Comparison of ENCODE assay signal across 8 mouse cellular contexts in genomic region chr6:86669240-86669727, GRCm38 (mm10). TPM values are rescaled to one million over a fixed set of nuclear protein-coding genes. Genes with fewer than 3 reads are reported as not detected.
DNase-seq lines count a peak whose midpoint lies in the region; ATAC-seq and TF ChIP-seq lines count a peak whose summit lies in the region.

No protein-coding gene starts in this region.

- peak; percentile 97 for ATAC-seq in G1E (ENCODE audit: extremely low read depth, insufficient number of reproducible peaks, low FRiP score, poor library complexity, severe bottlenecking)
- peak; percentile 99 for ATAC-seq in forebrain, embryonic 16.5 days
- ATAC-seq in lung, embryonic 14.5 days (ENCODE audit: insufficient read depth) = peak; percentile 100

- WGBS in forebrain, embryonic 16.5 days = 0% methylated on average over 35 of the region's 37 CpGs
- 2% methylated on average over 37 of the region's 37 CpGs for WGBS in lung, embryonic 14.5 days
- 2% methylated on average over 37 of the region's 37 CpGs for WGBS in olfactory bulb, adult 2 months
- WGBS in thymus, adult 2 months = 2% methylated on average over 36 of the region's 37 CpGs

- H3K9me3 ChIP-seq in G1E (replicated peaks) = no peaks in the 10 kb centered on the region
- no peaks in the 10 kb centered on the region for H3K9me3 ChIP-seq in forebrain, embryonic 16.5 days (ENCODE audit: control insufficient read depth, low read length)
- no peaks in the 10 kb centered on the region for H3K9me3 ChIP-seq in lung, embryonic 14.5 days (ENCODE audit: low read depth, low read length)

- no peaks in the 10 kb centered on the region for H3K27me3 ChIP-seq in G1E (ENCODE audit: insufficient read depth, low read length)
- no peaks in the 10 kb centered on the region for H3K27me3 ChIP-seq in forebrain, embryonic 16.5 days (replicated peaks; ENCODE audit: control insufficient read depth, insufficient read depth, low read length)
- H3K27me3 ChIP-seq in lung, embryonic 14.5 days (ENCODE audit: insufficient read depth, low read length) = no peaks in the 10 kb centered on the region
- H3K27me3 ChIP-seq in thymus, adult 2 months (ENCODE audit: control insufficient read depth, insufficient read depth, low read length) = no peaks in the 10 kb centered on the region

- H3K27ac ChIP-seq in forebrain, embryonic 16.5 days (ENCODE audit: low read length) = peak overlapping the region; percentile 48; the same call in 1 of the 2 replicates
- H3K27ac ChIP-seq in layer of hippocampus, adult 2 months = peak overlapping the region; percentile 87
- H3K27ac ChIP-seq in lung, embryonic 14.5 days (ENCODE audit: low read depth) = peak overlapping the region; percentile 33; the same call in 1 of the 2 replicates
- peak overlapping the region; percentile 68 for H3K27ac ChIP-seq in olfactory bulb, adult 2 months (ENCODE audit: insufficient read depth, low read depth, low read length)
- peak overlapping the region; percentile 47; the same call in 1 of the 2 replicates for H3K27ac ChIP-seq in thymus, adult 2 months (ENCODE audit: control insufficient read depth, insufficient read depth, low read length)

- TF ChIP-seq CTCF in G1E (IDR thresholded peaks at IDR 0.05; ENCODE audit: low read depth, low read length) = no peak
- TF ChIP-seq CTCF in layer of hippocampus, adult 2 months (conservative IDR thresholded peaks at IDR 0.05) = no peak
- TF ChIP-seq CTCF in lung, embryonic 14.5 days (IDR thresholded peaks at IDR 0.05; ENCODE audit: low read depth) = no peak
- TF ChIP-seq CTCF in olfactory bulb, adult 2 months (IDR thresholded peaks at IDR 0.05; ENCODE audit: insufficient read depth, low read depth, low read length) = no peak
- peak; percentile 33; the same call in 1 of the 2 replicates for TF ChIP-seq CTCF in thymus, adult 2 months (IDR thresholded peaks at IDR 0.05; ENCODE audit: borderline replicate concordance, control insufficient read depth, extremely low read depth, insufficient read depth, low read length, poor library complexity)

- peak overlapping the region; percentile 44 for H3K9ac ChIP-seq in forebrain, embryonic 16.5 days (replicated peaks; ENCODE audit: low read depth, low read length)
- H3K9ac ChIP-seq in lung, embryonic 14.5 days = peak overlapping the region; percentile 53

- H3K4me3 ChIP-seq in G1E (ENCODE audit: low read depth, low read length) = peak overlapping the region; percentile 86
- H3K4me3 ChIP-seq in forebrain, embryonic 16.5 days (replicated peaks; ENCODE audit: low read length) = peak overlapping the region; percentile 83
- peak overlapping the region; percentile 63 for H3K4me3 ChIP-seq in layer of hippocampus, adult 2 months
- H3K4me3 ChIP-seq in lung, embryonic 14.5 days (ENCODE audit: low read depth, low read length) = peak overlapping the region; percentile 91
- H3K4me3 ChIP-seq in olfactory bulb, adult 2 months (ENCODE audit: insufficient read depth, low read depth, low read length) = peak overlapping the region; percentile 59
- peak overlapping the region; percentile 57 for H3K4me3 ChIP-seq in thymus, adult 2 months (ENCODE audit: control insufficient read depth, insufficient read depth, low read length)

- intact Hi-C loops in heart, postnatal 36 days (cut with DNase I) = loop anchor here (2.0 kb wide), 1 partner anchor 198 kb away; no protein-coding TSS in a partner anchor

- peaks cover 53% of the 10 kb centered on the region for H3K4me1 ChIP-seq in G1E (ENCODE audit: insufficient read depth, low read depth, low read length)
- H3K4me1 ChIP-seq in forebrain, embryonic 16.5 days (replicated peaks; ENCODE audit: control insufficient read depth, insufficient read depth, low read length) = peaks cover 25% of the 10 kb centered on the region
- no peaks in the 10 kb centered on the region for H3K4me1 ChIP-seq in lung, embryonic 14.5 days (ENCODE audit: insufficient read depth)
- H3K4me1 ChIP-seq in olfactory bulb, adult 2 months (ENCODE audit: control insufficient read depth, insufficient read depth, low read length) = peaks cover 7% of the 10 kb centered on the region
- H3K4me1 ChIP-seq in thymus, adult 2 months (replicated peaks; ENCODE audit: control insufficient read depth, insufficient read depth, low read length) = peaks cover 6% of the 10 kb centered on the region; the same call in 1 of the 2 replicates

- H3K4me2 ChIP-seq in forebrain, embryonic 16.5 days (ENCODE audit: low read length) = peak overlapping the region; percentile 67
- peak overlapping the region; percentile 77 for H3K4me2 ChIP-seq in lung, embryonic 14.5 days

- DNase-seq in G1E (ENCODE audit: low spot score) = peak; percentile 100
- peak; percentile 100 for DNase-seq in cerebellum, adult 18-20 months
- DNase-seq in heart, postnatal 36 days = peak; percentile 98 to 99
- peak; percentile 100 for DNase-seq in layer of hippocampus, adult 2 months (ENCODE audit: low spot score in 2 of 2)
- peak; percentile 100 for DNase-seq in lung, embryonic 14.5 days
- peak; percentile 100 for DNase-seq in thymus, adult 2 months

- no peak for TF ChIP-seq POLR2A in olfactory bulb, adult 2 months (IDR thresholded peaks at IDR 0.05; ENCODE audit: insufficient read depth, low read depth, low read length)
- TF ChIP-seq POLR2A in thymus, adult 2 months (IDR thresholded peaks at IDR 0.05; ENCODE audit: control insufficient read depth, extremely low read depth, insufficient read depth, low read length, poor library complexity) = peak; percentile 47

- peaks cover 58% of the 10 kb centered on the region for H3K36me3 ChIP-seq in G1E (replicated peaks)
- peaks cover 11% of the 10 kb centered on the region for H3K36me3 ChIP-seq in forebrain, embryonic 16.5 days (ENCODE audit: control insufficient read depth, insufficient read depth)
- peaks cover 27% of the 10 kb centered on the region for H3K36me3 ChIP-seq in lung, embryonic 14.5 days (ENCODE audit: insufficient read depth)
- peaks cover 12% of the 10 kb centered on the region; the same call in 1 of the 2 replicates for H3K36me3 ChIP-seq in thymus, adult 2 months (ENCODE audit: control insufficient read depth, insufficient read depth, low read length)

RNA-seq across cellular contexts. Expression of gene Mxd1, which starts 0.3 kb away (rescaled TPM):
- total RNA-seq in G1E (2014; fragmentation: Nextera tagmentation) = 47.4 and 72.4 TPM in 2 replicates
- total RNA-seq in G1E (2017) = 104 and 116 TPM in 2 replicates
- polyA plus RNA-seq in G1E (2012) = 4.8 and 6.6 TPM in 2 replicates
- 21.6 and 23.2 TPM in 2 replicates for polyA plus RNA-seq in forebrain, embryonic 16.5 days (2015; fragmentation: Nextera tagmentation; extraction: Ambion mirVana)
- total RNA-seq in heart, postnatal 36 days (2021) = 1 to 10 TPM; 8.8 to 9.5 TPM
- total RNA-seq in layer of hippocampus, adult 2 months (2021) = 10 to 100 TPM; 17.9 to 20.7 TPM
- polyA plus RNA-seq in lung, embryonic 14.5 days (2014; fragmentation: Nextera tagmentation; extraction: Ambion mirVana) = 11.2 and 11.3 TPM in 2 replicates
- not detected in 2 replicates for polyA plus RNA-seq in olfactory bulb, adult 2 months (2012; ENCODE audit: insufficient read depth, insufficient read length, low replicate concordance, missing spikeins)
- polyA plus RNA-seq in thymus, adult 2 months (2012; rRNA removed) = 28.6 and 31.0 TPM in 2 replicates

RNA-seq across cellular contexts. Expression of gene Snrnp27, which starts 15.0 kb away (rescaled TPM):
- total RNA-seq in G1E (2014; fragmentation: Nextera tagmentation) = 87.0 and 90.8 TPM in 2 replicates
- total RNA-seq in G1E (2017) = 84.4 and 85.9 TPM in 2 replicates
- polyA plus RNA-seq in G1E (2012) = 167 and 193 TPM in 2 replicates
- polyA plus RNA-seq in forebrain, embryonic 16.5 days (2015; fragmentation: Nextera tagmentation; extraction: Ambion mirVana) = 103 and 106 TPM in 2 replicates
- 10 to 100 TPM; 43.2 to 47.2 TPM for total RNA-seq in heart, postnatal 36 days (2021)
- total RNA-seq in layer of hippocampus, adult 2 months (2021) = 10 to 100 TPM; 60.6 to 60.8 TPM
- 108 and 112 TPM in 2 replicates for polyA plus RNA-seq in lung, embryonic 14.5 days (2014; fragmentation: Nextera tagmentation; extraction: Ambion mirVana)
- not detected in 2 replicates for polyA plus RNA-seq in olfactory bulb, adult 2 months (2012; ENCODE audit: insufficient read depth, insufficient read length, low replicate concordance, missing spikeins)
- 14.0 and 14.5 TPM in 2 replicates for polyA plus RNA-seq in thymus, adult 2 months (2012; rRNA removed)

RNA-seq across cellular contexts. Expression of gene Asprv1, which starts 41.3 kb away (rescaled TPM):
- total RNA-seq in G1E (2014; fragmentation: Nextera tagmentation) = not detected in 2 replicates
- total RNA-seq in G1E (2017) = 0.23 and 0.33 TPM in 2 replicates
- polyA plus RNA-seq in G1E (2012) = not detected in 2 replicates
- 0.92 and 1.6 TPM in 2 replicates for polyA plus RNA-seq in forebrain, embryonic 16.5 days (2015; fragmentation: Nextera tagmentation; extraction: Ambion mirVana)
- not detected for total RNA-seq in heart, postnatal 36 days (2021)
- 1 to 10 TPM; 1.2 to 1.9 TPM for total RNA-seq in layer of hippocampus, adult 2 months (2021)
- polyA plus RNA-seq in lung, embryonic 14.5 days (2014; fragmentation: Nextera tagmentation; extraction: Ambion mirVana) = 0.42 and 0.60 TPM in 2 replicates
- polyA plus RNA-seq in olfactory bulb, adult 2 months (2012; ENCODE audit: insufficient read depth, insufficient read length, low replicate concordance, missing spikeins) = not detected in 2 replicates
- 7.6 and 10.1 TPM in 2 replicates for polyA plus RNA-seq in thymus, adult 2 months (2012; rRNA removed)

Comparison
In these comparisons a context has a peak if more than half of its experiments do, and no peak if none do; other contexts are left out.
1. Peak in every context shown above with its lines: DNase-seq, ATAC-seq, H3K4me3 ChIP-seq and H3K27ac ChIP-seq.
2. H3K27ac ChIP-seq: peak in every context shown above with its lines; median percentile 87 in layer of hippocampus, adult 2 months; 68 in olfactory bulb, adult 2 months; 48 in forebrain, embryonic 16.5 days; 47 in thymus, adult 2 months; 33 in lung, embryonic 14.5 days.